10 mouse cellular contexts compared by ENCODE assay signal in genomic region chr9:52472859-52473258, GRCm38 (mm10).
DNase-seq lines count a peak whose midpoint lies in the region.
"Had no signal": no experiment of that assay in that cellular context is flagged by ENCODE, and none has a peak within 500 bp of the region (broad histone marks: within the 10 kb centered on the region; RNA-seq: fewer than 3 reads in every experiment).

No protein-coding gene starts in this region.

- DNase-seq in cerebellum, adult 9-11 months = peak; percentile 4
- no peak for DNase-seq in cerebellum, adult 8-10 months
- DNase-seq in retina, postnatal 1 day = peak; percentile 11
- DNase-seq in retina, embryonic 14.5 days (ENCODE audit: low spot score) = no peak
- peak; percentile 26 for DNase-seq in fibroblast of lung, adult 2 months (ENCODE audit: low read depth)
- DNase-seq in right cerebral cortex, postnatal 10 days (ENCODE audit: low spot score in 2 of 2) = peak; percentile 29 to 38
- no peak for DNase-seq in MN1 (ENCODE audit: low spot score)
- DNase-seq in ovary, postnatal 10 days (ENCODE audit: low spot score) = no peak
- DNase-seq: kidney, postnatal 10 days; liver had no signal

Comparison
In these comparisons a context has a peak if more than half of its experiments do, and no peak if none do; other contexts are left out.
1. DNase-seq: peak in cerebellum, adult 9-11 months (single experiment), retina, postnatal 1 day (single experiment), fibroblast of lung, adult 2 months (single experiment) and right cerebral cortex, postnatal 10 days (2 of 2); none in cerebellum, adult 8-10 months (single experiment), retina, embryonic 14.5 days (single experiment), MN1 (single experiment) and ovary, postnatal 10 days (single experiment).